27 mouse cellular contexts compared by ENCODE assay signal in the genomic region with DNA sequence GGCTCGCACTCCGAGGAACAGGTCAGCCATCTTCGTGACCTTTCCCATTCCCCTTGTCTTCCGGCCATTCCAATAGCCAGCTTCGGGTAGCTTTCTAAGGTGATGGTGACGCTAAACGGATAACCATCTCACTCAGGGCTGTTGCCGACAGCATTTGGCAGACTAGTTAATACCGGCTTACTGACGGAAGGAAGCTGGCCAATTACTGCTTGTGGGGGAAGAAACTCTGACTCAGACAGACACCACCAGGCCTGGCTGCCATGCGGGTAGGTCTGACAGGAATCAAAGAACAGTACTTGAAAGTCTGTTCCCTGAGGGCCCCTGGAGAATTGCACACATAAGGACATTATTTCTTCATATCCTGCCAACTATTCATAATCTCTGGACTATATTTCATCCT. TPM values are rescaled to one million over a fixed set of nuclear protein-coding genes. Genes with fewer than 3 reads are reported as not detected.
DNase-seq lines count a peak whose midpoint lies in the region; ATAC-seq and TF ChIP-seq lines count a peak whose summit lies in the region.
"Had no signal": no experiment of that assay in that cellular context is flagged by ENCODE, and none has a peak within 500 bp of the region (broad histone marks: within the 10 kb centered on the region; RNA-seq: fewer than 3 reads in every experiment).

No protein-coding gene starts in this region.

- no peak overlapping the region for H3K27ac ChIP-seq in heart, embryonic 10.5 days
- no peak overlapping the region for H3K27ac ChIP-seq in lung, postnatal 0 days (ENCODE audit: low read length)
- H3K27ac ChIP-seq: embryonic facial prominence, embryonic 13.5 days; gastrocnemius, adult 2 months; heart, embryonic 15.5 days; limb, embryonic 12.5 days; liver, embryonic 15.5 days; lung, embryonic 15.5 days; stomach, embryonic 15.5 days had no signal

- no peaks in the 10 kb centered on the region for H3K27me3 ChIP-seq in heart, embryonic 10.5 days (ENCODE audit: insufficient read depth, poor library complexity, severe bottlenecking)
- H3K27me3 ChIP-seq in lung, postnatal 0 days (replicated peaks; ENCODE audit: insufficient read depth, low read length), result no peaks in the 10 kb centered on the region
- H3K27me3 ChIP-seq: embryonic facial prominence, embryonic 13.5 days; heart, embryonic 15.5 days; limb, embryonic 12.5 days; liver, embryonic 15.5 days; lung, embryonic 15.5 days; stomach, embryonic 15.5 days had no signal

- no peak overlapping the region for H3K4me2 ChIP-seq in lung, postnatal 0 days (replicated peaks; ENCODE audit: low read depth, low read length)
- H3K4me2 ChIP-seq: embryonic facial prominence, embryonic 13.5 days; heart, embryonic 15.5 days; limb, embryonic 12.5 days; liver, embryonic 15.5 days; lung, embryonic 15.5 days; midbrain, embryonic 11.5 days; stomach, embryonic 15.5 days had no signal

- no peak for TF ChIP-seq POLR2A in lung, adult 2 months (IDR thresholded peaks at IDR 0.05; ENCODE audit: borderline replicate concordance, extremely low read depth, low read depth, low read length)

- no peaks in the 10 kb centered on the region for H3K9me3 ChIP-seq in heart, embryonic 10.5 days
- no peaks in the 10 kb centered on the region for H3K9me3 ChIP-seq in lung, postnatal 0 days (ENCODE audit: low read length)
- H3K9me3 ChIP-seq: embryonic facial prominence, embryonic 13.5 days; G1E; heart, embryonic 15.5 days; limb, embryonic 12.5 days; liver, embryonic 15.5 days; lung, embryonic 15.5 days; stomach, embryonic 15.5 days had no signal

- H3K9ac ChIP-seq in lung, postnatal 0 days (replicated peaks; ENCODE audit: low read depth), result no peak overlapping the region
- H3K9ac ChIP-seq: embryonic facial prominence, embryonic 13.5 days; heart, embryonic 15.5 days; limb, embryonic 12.5 days; liver, embryonic 15.5 days; lung, embryonic 15.5 days; stomach, embryonic 15.5 days had no signal

- TF ChIP-seq CTCF in lung, postnatal 0 days (IDR thresholded peaks at IDR 0.05), result no peak
- no peak for TF ChIP-seq CTCF in lung, adult 2 months (IDR thresholded peaks at IDR 0.05; ENCODE audit: insufficient read depth, low read length)

- 82% methylated on average over 11 of the region's 11 CpGs for WGBS in heart, embryonic 10.5 days
- 69% methylated on average over 11 of the region's 11 CpGs for WGBS in lung, postnatal 0 days
- 65% methylated on average over 11 of the region's 11 CpGs for WGBS in lung, adult 2 months

- TF ChIP-seq EP300 in lung, postnatal 0 days (IDR thresholded peaks at IDR 0.05), result no peak

- peaks cover 40% of the 10 kb centered on the region for H3K36me3 ChIP-seq in heart, embryonic 10.5 days
- H3K36me3 ChIP-seq in lung, postnatal 0 days (ENCODE audit: insufficient read depth, low read length), result peaks cover 15% of the 10 kb centered on the region; the same call in 1 of the 2 replicates

- ATAC-seq in lung, postnatal 0 days, result 0 out of 2 replicates have a peak, but pooled peaks have one; percentile 16
- ATAC-seq: forebrain, embryonic 14.5 days; hindbrain, embryonic 16.5 days; midbrain, embryonic 16.5 days had no signal

- peak; percentile 87 for DNase-seq in heart, adult 11 months
- DNase-seq in heart, embryonic 10.5 days (ENCODE audit: low spot score), result no peak
- no peak for DNase-seq in lung, postnatal 0 days (ENCODE audit: low spot score)
- no peak for DNase-seq in lung, adult 2 months
- peak; percentile 11 for DNase-seq in ZHBTc4 (ENCODE audit: low read depth, low spot score)
- peak; percentile 18 for DNase-seq in skeletal muscle tissue, adult 2 months (ENCODE audit: low read depth, low spot score)
- DNase-seq in B cell, adult 2 months, result no peak
- DNase-seq: adrenal gland, postnatal 25 days; cerebellum, postnatal 10 days; gastrocnemius, adult 2 months; kidney, adult 18-20 months; kidney, postnatal 14 days; layer of hippocampus, postnatal 36 days; lung, postnatal 36 days; thymus, postnatal 14 days had no signal

- no peak overlapping the region for H3K4me3 ChIP-seq in heart, embryonic 10.5 days
- no peak overlapping the region for H3K4me3 ChIP-seq in lung, postnatal 0 days (ENCODE audit: low read depth, low read length)
- H3K4me3 ChIP-seq in lung, adult 2 months (replicated peaks; ENCODE audit: extremely low read depth, low read depth, low read length), result no peak overlapping the region
- H3K4me3 ChIP-seq: embryonic facial prominence, embryonic 13.5 days; erythroblast, embryonic 14.5 days; gastrocnemius, adult 2 months; heart, embryonic 15.5 days; limb, embryonic 12.5 days; liver, embryonic 15.5 days; lung, embryonic 15.5 days; stomach, embryonic 15.5 days had no signal

- peaks cover 14% of the 10 kb centered on the region for H3K4me1 ChIP-seq in heart, embryonic 10.5 days
- H3K4me1 ChIP-seq in lung, postnatal 0 days (ENCODE audit: insufficient read depth, low read depth, low read length), result no peaks in the 10 kb centered on the region
- peaks cover 2% of the 10 kb centered on the region; the same call in 1 of the 2 replicates for H3K4me1 ChIP-seq in lung, adult 2 months (ENCODE audit: control insufficient read depth, insufficient read depth, low read length)
- H3K4me1 ChIP-seq: liver, embryonic 15.5 days had no signal

RNA-seq across cellular contexts. Expression of a gene that starts 40.1 kb away (rescaled TPM):
- 399 and 412 TPM in 2 replicates for polyA plus RNA-seq in heart, embryonic 10.5 days (2016; fragmentation: Nextera tagmentation; extraction: Ambion mirVana)
- polyA plus RNA-seq in lung, postnatal 0 days (2015; fragmentation: Nextera tagmentation; extraction: Ambion mirVana), result 177 and 190 TPM in 2 replicates
- polyA plus RNA-seq in lung, adult 2 months (2012; rRNA removed), result 102 and 109 TPM in 2 replicates
- polyA plus RNA-seq: G1E had no signal

Comparison
In these comparisons a context has a peak if more than half of its experiments do, and no peak if none do; other contexts are left out.
1. DNase-seq: peak in heart, adult 11 months (single experiment), ZHBTc4 (single experiment) and skeletal muscle tissue, adult 2 months (single experiment); none in heart, embryonic 10.5 days (single experiment), lung, postnatal 0 days (single experiment), lung, adult 2 months (single experiment) and B cell, adult 2 months (0 of 2).